8 mouse cellular contexts compared by ENCODE assay signal in genomic region chr1:69684280-69685040, GRCm38 (mm10). TPM values are rescaled to one million over a fixed set of nuclear protein-coding genes. Genes with fewer than 3 reads are reported as not detected.
DNase-seq lines count a peak whose midpoint lies in the region; ATAC-seq and TF ChIP-seq lines count a peak whose summit lies in the region.

No protein-coding gene starts in this region.

- no peaks in the 10 kb centered on the region for H3K27me3 ChIP-seq in heart, embryonic 14.5 days (ENCODE audit: control insufficient read depth, insufficient read depth, low read length)
- H3K27me3 ChIP-seq in hindbrain, embryonic 14.5 days (ENCODE audit: control insufficient read depth, insufficient read depth, low read length) = no peaks in the 10 kb centered on the region
- H3K27me3 ChIP-seq in midbrain, embryonic 13.5 days = no peaks in the 10 kb centered on the region

- intact Hi-C loops in heart, postnatal 14 days (cut with DNase I) = loop anchor here (5.0 kb wide), 1 partner anchor 442 kb away; no protein-coding TSS in a partner anchor

- no peak for ATAC-seq in heart, embryonic 14.5 days (ENCODE audit: insufficient number of reproducible peaks, insufficient read depth, low FRiP score, low read depth)
- no peak for ATAC-seq in hindbrain, embryonic 14.5 days (ENCODE audit: low FRiP score)
- no peak for ATAC-seq in midbrain, embryonic 13.5 days

- no peaks in the 10 kb centered on the region for H3K36me3 ChIP-seq in heart, embryonic 14.5 days (ENCODE audit: control insufficient read depth, insufficient read depth, low read length)
- no peaks in the 10 kb centered on the region for H3K36me3 ChIP-seq in hindbrain, embryonic 14.5 days (replicated peaks; ENCODE audit: control insufficient read depth, insufficient read depth)
- no peaks in the 10 kb centered on the region for H3K36me3 ChIP-seq in midbrain, embryonic 13.5 days

- no peak for TF ChIP-seq POLR2A in bone marrow, adult 2 months (IDR thresholded peaks at IDR 0.05; ENCODE audit: borderline replicate concordance, control insufficient read depth, low read depth, low read length)

- peak overlapping the region; percentile 6 to 71; a peak in 2 of 4 replicates for H3K4me3 ChIP-seq in heart, embryonic 14.5 days (ENCODE audit: control insufficient read depth in 1 of 2, insufficient read depth in 1 of 2, low read depth in 1 of 2, low read length in 2 of 2)
- H3K4me3 ChIP-seq in bone marrow, adult 2 months (replicated peaks; ENCODE audit: control insufficient read depth, low read depth, low read length) = peak overlapping the region; percentile 40
- H3K4me3 ChIP-seq in hindbrain, embryonic 14.5 days (replicated peaks; ENCODE audit: low read length) = peak overlapping the region; percentile 87
- peak overlapping the region; percentile 80 for H3K4me3 ChIP-seq in midbrain, embryonic 13.5 days (replicated peaks)

- H3K9me3 ChIP-seq in heart, embryonic 14.5 days (ENCODE audit: control insufficient read depth, low read length) = no peaks in the 10 kb centered on the region
- no peaks in the 10 kb centered on the region for H3K9me3 ChIP-seq in hindbrain, embryonic 14.5 days (ENCODE audit: control insufficient read depth, low read length)
- no peaks in the 10 kb centered on the region for H3K9me3 ChIP-seq in midbrain, embryonic 13.5 days

- H3K4me2 ChIP-seq in heart, embryonic 14.5 days (ENCODE audit: low read length) = peak overlapping the region; percentile 72
- H3K4me2 ChIP-seq in hindbrain, embryonic 14.5 days (replicated peaks) = peak overlapping the region; percentile 58
- peak overlapping the region; percentile 72 for H3K4me2 ChIP-seq in midbrain, embryonic 13.5 days (replicated peaks)

- H3K27ac ChIP-seq in heart, embryonic 14.5 days (replicated peaks in 1 of 2; ENCODE audit: control insufficient read depth in 1 of 2, insufficient read depth in 1 of 2, low read depth in 2 of 2, low read length in 2 of 2) = no peak overlapping the region
- no peak overlapping the region for H3K27ac ChIP-seq in bone marrow, adult 2 months (ENCODE audit: control insufficient read depth, insufficient read depth, low read depth, low read length, poor library complexity)
- H3K27ac ChIP-seq in hindbrain, embryonic 14.5 days = no peak overlapping the region
- no peak overlapping the region for H3K27ac ChIP-seq in midbrain, embryonic 13.5 days

- 40% methylated on average over 13 of the region's 13 CpGs for WGBS in heart, embryonic 14.5 days
- WGBS in bone marrow, adult 2 months = 3% methylated on average over 13 of the region's 13 CpGs
- 36% methylated on average over 13 of the region's 13 CpGs for WGBS in hindbrain, embryonic 14.5 days
- WGBS in midbrain, embryonic 13.5 days = 32% methylated on average over 13 of the region's 13 CpGs

- DNase-seq in heart, postnatal 14 days = no peak
- no peak for DNase-seq in hindbrain, embryonic 14.5 days (ENCODE audit: low spot score)
- no peak for DNase-seq in right cerebral cortex, adult 2 months (ENCODE audit: low spot score in 2 of 2)
- DNase-seq in layer of hippocampus, postnatal 14 days (ENCODE audit: low spot score in 2 of 2) = no peak
- DNase-seq in kidney, adult 8-10 months = no peak

- H3K4me1 ChIP-seq in heart, embryonic 14.5 days (ENCODE audit: control insufficient read depth in 2 of 2, insufficient read depth in 2 of 2, low read length in 2 of 2) = peaks cover 3 to 7% of the 10 kb centered on the region in 2 experiments; a peak in 3 of 4 replicates
- no peaks in the 10 kb centered on the region; the same call in 1 of the 2 replicates for H3K4me1 ChIP-seq in bone marrow, adult 2 months (ENCODE audit: control insufficient read depth, insufficient read depth, low read length)
- H3K4me1 ChIP-seq in hindbrain, embryonic 14.5 days (replicated peaks; ENCODE audit: control insufficient read depth, insufficient read depth, low read length) = peaks cover 11% of the 10 kb centered on the region
- peaks cover 21% of the 10 kb centered on the region for H3K4me1 ChIP-seq in midbrain, embryonic 13.5 days (replicated peaks)

- 0 out of 2 replicates have a peak overlapping the region, but pooled peaks have one; percentile 69 for H3K9ac ChIP-seq in heart, embryonic 14.5 days (ENCODE audit: low read length)
- H3K9ac ChIP-seq in hindbrain, embryonic 14.5 days = no peak overlapping the region; the same call in 1 of the 2 replicates
- no peak overlapping the region for H3K9ac ChIP-seq in midbrain, embryonic 13.5 days (replicated peaks)

- no peak for TF ChIP-seq CTCF in bone marrow, adult 2 months (IDR thresholded peaks at IDR 0.05; ENCODE audit: control insufficient read depth, insufficient read depth, low read length)

RNA-seq across cellular contexts. Expression of gene Ikzf2, which starts 2.6 kb away (rescaled TPM):
- polyA plus RNA-seq in heart, embryonic 14.5 days (2014; fragmentation: Nextera tagmentation; extraction: Ambion mirVana) = 2.5 and 3.3 TPM in 2 replicates
- total RNA-seq in heart, postnatal 14 days (2021) = 1 to 10 TPM; 5.7 to 5.9 TPM
- polyA plus RNA-seq in bone marrow, adult 2 months (2011; ENCODE audit: insufficient read depth, insufficient read length, low replicate concordance, missing spikeins) = 0.92 and 1.4 TPM in 2 replicates
- 2.9 and 3.8 TPM in 2 replicates for polyA plus RNA-seq in hindbrain, embryonic 14.5 days (2014; fragmentation: Nextera tagmentation; extraction: Ambion mirVana)
- 4.8 and 5.5 TPM in 2 replicates for polyA plus RNA-seq in midbrain, embryonic 13.5 days (2015; fragmentation: Nextera tagmentation; extraction: Ambion mirVana)
- total RNA-seq in layer of hippocampus, postnatal 14 days (2021) = 10 to 100 TPM in 1 of 2 experiments, 1 to 10 TPM in 1; 7.0 to 10.4 TPM
